8 mouse cellular contexts compared by ENCODE assay signal in genomic region chr8:74980711-74981062, GRCm38 (mm10). TPM values are rescaled to one million over a fixed set of nuclear protein-coding genes. Genes with fewer than 3 reads are reported as not detected.
DNase-seq lines count a peak whose midpoint lies in the region; ATAC-seq and TF ChIP-seq lines count a peak whose summit lies in the region.

No protein-coding gene starts in this region.

- H3K4me2 ChIP-seq in lung, embryonic 15.5 days = peak overlapping the region; percentile 21; the same call in 1 of the 2 replicates

- TF ChIP-seq CTCF in G1E (IDR thresholded peaks at IDR 0.05; ENCODE audit: low read depth, low read length) = peak; percentile 82

- H3K9ac ChIP-seq in lung, embryonic 15.5 days = no peak overlapping the region

- ATAC-seq in G1E (ENCODE audit: extremely low read depth, insufficient number of reproducible peaks, low FRiP score, poor library complexity, severe bottlenecking) = peak; percentile 66
- ATAC-seq in lung, embryonic 15.5 days (ENCODE audit: borderline replicate concordance, extremely low read depth, low FRiP score, low TSS enrichment) = no peak

- no peaks in the 10 kb centered on the region for H3K9me3 ChIP-seq in G1E (replicated peaks)
- H3K9me3 ChIP-seq in lung, embryonic 15.5 days = no peaks in the 10 kb centered on the region

- intact Hi-C loops in gastrocnemius, postnatal 14 days (cut with DNase I; ENCODE audit: low total_unique reads) = no loop called here

- peaks cover 10% of the 10 kb centered on the region; the same call in 1 of the 2 replicates for H3K27me3 ChIP-seq in G1E (ENCODE audit: insufficient read depth, low read length)
- H3K27me3 ChIP-seq in lung, embryonic 15.5 days = no peaks in the 10 kb centered on the region

- DNase-seq in B cell, adult 2 months = peak; percentile 63 to 67
- peak; percentile 19 for DNase-seq in G1E (ENCODE audit: low spot score)
- peak; percentile 76 to 78 for DNase-seq in cerebellum, postnatal 10 days
- peak; percentile 48 for DNase-seq in gastrocnemius, postnatal 14 days
- peak; percentile 46 for DNase-seq in large intestine, adult 2 months (ENCODE audit: low read depth, low spot score)
- peak; percentile 65 for DNase-seq in retina, postnatal 1 day
- peak; percentile 20 to 35 for DNase-seq in urinary bladder, postnatal 36 days (ENCODE audit: low spot score in 2 of 2)

- no peaks in the 10 kb centered on the region for H3K4me1 ChIP-seq in G1E (ENCODE audit: insufficient read depth, low read depth, low read length)
- 0 out of 2 replicates have a peak, but pooled peaks cover 5% of the 10 kb centered on the region for H3K4me1 ChIP-seq in lung, embryonic 15.5 days

- WGBS in large intestine, adult 2 months = 1% methylated on average over 5 of the region's 5 CpGs
- WGBS in lung, embryonic 15.5 days = 4% methylated on average over 5 of the region's 5 CpGs

- H3K27ac ChIP-seq in lung, embryonic 15.5 days = no peak overlapping the region

- H3K36me3 ChIP-seq in G1E (replicated peaks) = no peaks in the 10 kb centered on the region
- H3K36me3 ChIP-seq in lung, embryonic 15.5 days = no peaks in the 10 kb centered on the region

- H3K4me3 ChIP-seq in G1E (ENCODE audit: low read depth, low read length) = no peak overlapping the region
- no peak overlapping the region for H3K4me3 ChIP-seq in lung, embryonic 15.5 days

RNA-seq across cellular contexts. Expression of gene Hmgxb4, which starts 12.5 kb away (rescaled TPM):
- total RNA-seq in G1E (2014; fragmentation: Nextera tagmentation) (52.1 and 67.0 TPM in 2 replicates), G1E (2017) (38.3 and 43.5 TPM in 2 replicates)
- 14.8 and 16.1 TPM in 2 replicates for polyA plus RNA-seq in G1E (2012)
- 1 to 10 TPM; 8.3 to 9.9 TPM for total RNA-seq in gastrocnemius, postnatal 14 days (2021)
- polyA plus RNA-seq in large intestine, adult 2 months (2012; rRNA removed) = 13.6 and 15.6 TPM in 2 replicates
- polyA plus RNA-seq in lung, embryonic 15.5 days (2015; fragmentation: Nextera tagmentation; extraction: Ambion mirVana) = 31.5 and 39.0 TPM in 2 replicates

RNA-seq across cellular contexts. Expression of gene Tom1, which starts 52.8 kb away (rescaled TPM):
- 42.6 and 55.8 TPM in 2 replicates for total RNA-seq in G1E (2014; fragmentation: Nextera tagmentation)
- total RNA-seq in G1E (2017) = 27.7 and 29.4 TPM in 2 replicates
- polyA plus RNA-seq in G1E (2012) = 15.4 and 17.4 TPM in 2 replicates
- 10 to 100 TPM; 43.8 to 47.2 TPM for total RNA-seq in gastrocnemius, postnatal 14 days (2021)
- polyA plus RNA-seq in large intestine, adult 2 months (2012; rRNA removed) = 23.9 and 28.2 TPM in 2 replicates
- polyA plus RNA-seq in lung, embryonic 15.5 days (2015; fragmentation: Nextera tagmentation; extraction: Ambion mirVana) = 20.6 and 21.1 TPM in 2 replicates

Comparison
In these comparisons a context has a peak if more than half of its experiments do, and no peak if none do; other contexts are left out.
1. DNase-seq: peak in every context shown above with its lines; median percentile 77 in cerebellum, postnatal 10 days; 65 in B cell, adult 2 months; 65 in retina, postnatal 1 day; 48 in gastrocnemius, postnatal 14 days; 46 in large intestine, adult 2 months; 28 in urinary bladder, postnatal 36 days; 19 in G1E.